Comparison of ENCODE assay signal across 7 mouse cellular contexts in genomic region chr1:106316641-106317304, GRCm38 (mm10).
A peak's percentile ranks its signal among the peaks of the same experiment; 100 is the strongest.
DNase-seq lines count a peak whose midpoint lies in the region; ATAC-seq and TF ChIP-seq lines count a peak whose summit lies in the region.

No protein-coding gene starts in this region.

- ATAC-seq in heart, embryonic 15.5 days (replicated peaks; ENCODE audit: insufficient number of reproducible peaks, insufficient read depth, low FRiP score, low read depth): no peak
- peak; percentile 58 for ATAC-seq in liver, postnatal 0 days
- ATAC-seq in midbrain, embryonic 13.5 days: no peak

- H3K27ac ChIP-seq in heart, embryonic 15.5 days: peak overlapping the region; percentile 48
- peak overlapping the region; percentile 46; the same call in 1 of the 2 replicates for H3K27ac ChIP-seq in liver, postnatal 0 days (ENCODE audit: low read depth)
- no peak overlapping the region for H3K27ac ChIP-seq in cerebellum, adult 2 months (ENCODE audit: insufficient read depth, low read length)
- no peak overlapping the region for H3K27ac ChIP-seq in midbrain, embryonic 13.5 days

- no peaks in the 10 kb centered on the region for H3K9me3 ChIP-seq in heart, embryonic 15.5 days (replicated peaks)
- no peaks in the 10 kb centered on the region for H3K9me3 ChIP-seq in liver, postnatal 0 days (ENCODE audit: low read length)
- H3K9me3 ChIP-seq in midbrain, embryonic 13.5 days: no peaks in the 10 kb centered on the region

- peak; percentile 74 for DNase-seq in MEL-GATA-1-ER (ENCODE audit: extremely low read depth, low read depth)
- DNase-seq in liver, postnatal 0 days: peak; percentile 17
- no peak for DNase-seq in spleen, postnatal 10 days (ENCODE audit: low spot score in 2 of 2)
- DNase-seq in cerebellum, adult 2 months: no peak

- H3K4me1 ChIP-seq in heart, embryonic 15.5 days (replicated peaks): peaks cover 14% of the 10 kb centered on the region
- no peaks in the 10 kb centered on the region for H3K4me1 ChIP-seq in liver, postnatal 0 days (ENCODE audit: insufficient read depth)
- peaks cover 13% of the 10 kb centered on the region for H3K4me1 ChIP-seq in cerebellum, adult 2 months (ENCODE audit: control insufficient read depth, insufficient read depth, low read length)
- no peaks in the 10 kb centered on the region for H3K4me1 ChIP-seq in midbrain, embryonic 13.5 days (replicated peaks)

- H3K79me2 ChIP-seq in C2C12 (ENCODE audit: control insufficient read depth, insufficient read depth): peaks cover 13% of the 10 kb centered on the region

- no peaks in the 10 kb centered on the region for H3K27me3 ChIP-seq in C2C12 (ENCODE audit: control insufficient read depth, insufficient read depth, insufficient read length)
- H3K27me3 ChIP-seq in heart, embryonic 15.5 days: no peaks in the 10 kb centered on the region
- H3K27me3 ChIP-seq in liver, postnatal 0 days (ENCODE audit: insufficient read depth, low read length): no peaks in the 10 kb centered on the region
- no peaks in the 10 kb centered on the region for H3K27me3 ChIP-seq in cerebellum, adult 2 months (ENCODE audit: control insufficient read depth, insufficient read depth, low read length)
- no peaks in the 10 kb centered on the region for H3K27me3 ChIP-seq in midbrain, embryonic 13.5 days

- no peak overlapping the region for H3K9ac ChIP-seq in heart, embryonic 15.5 days
- H3K9ac ChIP-seq in liver, postnatal 0 days (replicated peaks): no peak overlapping the region
- no peak overlapping the region for H3K9ac ChIP-seq in midbrain, embryonic 13.5 days (replicated peaks)

- no peak overlapping the region for H3K4me3 ChIP-seq in C2C12 (ENCODE audit: insufficient read depth, poor library complexity, severe bottlenecking)
- no peak overlapping the region for H3K4me3 ChIP-seq in heart, embryonic 15.5 days
- no peak overlapping the region for H3K4me3 ChIP-seq in liver, postnatal 0 days (ENCODE audit: low read depth, low read length)
- no peak overlapping the region for H3K4me3 ChIP-seq in cerebellum, adult 2 months (replicated peaks; ENCODE audit: insufficient read depth, low read depth, low read length)
- H3K4me3 ChIP-seq in midbrain, embryonic 13.5 days (replicated peaks): no peak overlapping the region

- H3K4me2 ChIP-seq in heart, embryonic 15.5 days: no peak overlapping the region
- no peak overlapping the region for H3K4me2 ChIP-seq in liver, postnatal 0 days (ENCODE audit: low read depth, low read length)
- H3K4me2 ChIP-seq in midbrain, embryonic 13.5 days (replicated peaks): no peak overlapping the region

- no peak for TF ChIP-seq CTCF in C2C12 (IDR thresholded peaks at IDR 0.05; ENCODE audit: control insufficient read depth, insufficient read depth, insufficient read length)
- no peak for TF ChIP-seq CTCF in liver, postnatal 0 days (IDR thresholded peaks at IDR 0.05; ENCODE audit: low read depth)
- no peak for TF ChIP-seq CTCF in cerebellum, adult 2 months (IDR thresholded peaks at IDR 0.05; ENCODE audit: borderline replicate concordance, insufficient read depth, low read depth, low read length)

- TF ChIP-seq EP300 in liver, postnatal 0 days (IDR thresholded peaks at IDR 0.05; ENCODE audit: low read depth): no peak

- no peak overlapping the region for H3ac ChIP-seq in C2C12 (ENCODE audit: control insufficient read depth, insufficient read length, low read depth)

- no peak for TF ChIP-seq POLR2A in cerebellum, adult 2 months (IDR thresholded peaks at IDR 0.05; ENCODE audit: borderline replicate concordance, insufficient read depth, low read length)

- peaks cover 11% of the 10 kb centered on the region for H3K36me3 ChIP-seq in C2C12 (ENCODE audit: control insufficient read depth, insufficient read depth)
- peaks cover 7% of the 10 kb centered on the region; the same call in 1 of the 2 replicates for H3K36me3 ChIP-seq in heart, embryonic 15.5 days
- no peaks in the 10 kb centered on the region for H3K36me3 ChIP-seq in liver, postnatal 0 days (replicated peaks; ENCODE audit: insufficient read depth, low read length)
- peaks cover 3% of the 10 kb centered on the region; the same call in 1 of the 2 replicates for H3K36me3 ChIP-seq in midbrain, embryonic 13.5 days

- H3K79me3 ChIP-seq in C2C12 (ENCODE audit: low read depth): no peaks in the 10 kb centered on the region

- 61% methylated on average over 4 of the region's 4 CpGs for WGBS in heart, embryonic 15.5 days
- WGBS in liver, postnatal 0 days (ENCODE audit: insufficient replicate concordance): 29% methylated on average over 4 of the region's 4 CpGs
- 58% methylated on average over 4 of the region's 4 CpGs for WGBS in cerebellum, adult 2 months
- WGBS in midbrain, embryonic 13.5 days: 89% methylated on average over 4 of the region's 4 CpGs

TF ChIP-seq in C2C12, 6 proteins besides CTCF, POLR2A, EP300 and RAD21:
- TF ChIP-seq CEBPB (IDR thresholded peaks at IDR 0.05; ENCODE audit: low read depth) (no peak), MYOD1 (IDR thresholded peaks at IDR 0.05; ENCODE audit: control insufficient read depth, insufficient read length, low read depth) (peak; percentile 32), MAX (IDR thresholded peaks at IDR 0.05) (peak; percentile 69)

Comparison
In these comparisons a context has a peak if more than half of its experiments do, and no peak if none do; other contexts are left out.
1. DNase-seq: peak in MEL-GATA-1-ER (single experiment) and liver, postnatal 0 days (single experiment); none in spleen, postnatal 10 days (0 of 2) and cerebellum, adult 2 months (0 of 2).
2. H3K27ac ChIP-seq: peak in heart, embryonic 15.5 days (single experiment) and liver, postnatal 0 days (single experiment); none in cerebellum, adult 2 months (single experiment) and midbrain, embryonic 13.5 days (single experiment).